Mouse (Mus musculus): ENCODE results near the gene Zic5. TPM values are rescaled to one million over a fixed set of nuclear protein-coding genes. Genes with fewer than 3 reads are reported as not detected.

The Zic5 gene
- total RNA-seq, 2 experiments from 2014 or later: not detected

- DNase-seq: no peak
Observed at GRCm38 (mm10) chr14:122427204-122427560, 38.3 kb downstream of the Zic5 start.

DNA sequence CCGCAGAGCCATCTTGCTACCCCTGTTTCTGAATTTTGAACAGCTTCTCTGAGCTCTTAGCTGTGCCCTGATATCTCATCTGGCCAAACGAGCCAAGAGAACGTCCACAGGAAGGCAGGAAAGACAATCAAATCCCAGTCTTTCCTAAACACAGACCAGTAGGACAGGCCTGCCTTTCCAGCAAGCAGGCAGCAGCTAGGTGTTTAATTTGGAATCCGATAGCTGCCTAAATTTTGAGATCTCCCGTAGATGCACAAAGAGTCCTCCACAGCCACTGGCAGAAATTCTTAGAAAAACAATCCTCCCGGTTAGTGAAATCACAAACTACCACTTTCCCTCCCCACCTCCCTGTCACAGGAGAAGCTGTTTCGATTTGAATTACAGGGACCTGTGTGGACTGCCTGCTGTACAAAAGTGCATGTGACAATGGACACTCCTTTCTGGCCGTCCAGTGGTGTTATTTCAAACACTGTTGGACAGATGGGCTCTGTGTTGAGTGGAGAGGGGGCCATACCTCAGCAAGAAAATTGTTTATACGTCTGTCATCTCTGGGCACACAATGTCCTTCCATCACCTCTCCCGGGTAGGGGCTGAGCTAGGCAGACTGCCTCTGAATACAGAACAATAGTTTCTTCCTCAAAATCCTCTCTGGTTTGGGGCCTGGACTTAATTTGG, 38.8 kb downstream of the Zic5 start:
- DNase-seq: no peak

DNA sequence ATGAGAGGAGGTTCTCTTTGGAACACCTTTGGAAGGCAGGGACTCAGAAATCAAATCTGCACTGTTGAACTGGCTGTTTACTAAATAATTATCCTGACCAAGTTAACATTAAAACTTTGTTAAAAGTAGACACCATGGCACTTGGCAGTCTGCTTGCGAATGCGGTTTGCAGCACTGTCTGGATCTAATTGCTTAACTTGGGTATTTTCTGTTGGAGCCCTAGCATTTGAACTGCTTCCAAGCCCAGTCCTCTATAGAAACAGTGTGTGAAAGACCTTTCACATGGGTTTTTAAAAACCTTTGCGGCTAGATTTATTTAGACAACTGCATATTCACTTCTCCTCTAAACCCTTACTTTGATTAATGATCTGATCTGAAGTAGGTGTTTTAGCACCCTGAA, 41.0 kb downstream of the Zic5 start:
- no peak for DNase-seq

GRCm38 (mm10) chr14:122416166-122416771, 49.2 kb downstream of the Zic5 start:
- DNase-seq: no peak

GRCm38 (mm10) chr14:122414786-122415185, 50.7 kb downstream of the Zic5 start:
- DNase-seq: no peak

GRCm38 (mm10) chr14:122413542-122413928, 51.9 kb downstream of the Zic5 start:
- no peak for DNase-seq

GRCm38 (mm10) chr14:122412841-122413541, 52.5 kb downstream of the Zic5 start:
- no peak for DNase-seq

Other genes with a start within 250 kb of the Zic5 start
- gene Gm5089, start 14.6 kb downstream of the Zic5 start, total RNA-seq (2021): not detected
- gene Zic2, start 9.8 kb upstream of the Zic5 start, total RNA-seq (2021): under 1 TPM; 0.15 to 0.21 TPM
- gene Gm10837, start 24.9 kb upstream of the Zic5 start, total RNA-seq (2021): not detected
- 100 to 1,000 TPM; 167 to 170 TPM for gene Pcca, start 68.6 kb upstream of the Zic5 start, total RNA-seq (2021)